Mouse (Mus musculus) hindbrain, embryonic 14.5 days (tissue): Measurements from ENCODE around the gene Serpinb1c. TPM values are rescaled to one million over a fixed set of nuclear protein-coding genes. Genes with fewer than 3 reads are reported as not detected.
"Not testable (repeated sequence)": the region's sequence is repeated elsewhere in the genome, so short reads cannot be mapped to it uniquely, and the experiment has no call there.

Source experiments
- ATAC-seq: fragments of 200-750 bp; cut with Nextera tagmentation; 2 replicates; pipeline ENCODE4 v1.8.0; 2017; ENCODE audit warnings: moderate number of reproducible peaks, mild to moderate bottlenecking, moderate TSS enrichment, moderate library complexity; ENCODE audit not compliant: low FRiP score
- DNase-seq: peaks from one replicate; pipeline ENCODE4 v3.0.0-alpha.2; 2015; ENCODE audit warnings: low spot score
- H3K27ac ChIP-seq: fragments of 300-500 bp; sonication (generic); 2 replicates; pipeline ENCODE4 v1.5.1; 2014; ENCODE audit warnings: mild to moderate bottlenecking, moderate library complexity
- H3K27me3 ChIP-seq: fragments of 300-500 bp; sonication (generic); 2 replicates; pipeline ENCODE4 v1.6.1; 2014; ENCODE audit warnings: mild to moderate bottlenecking, low read length, mixed read lengths; ENCODE audit not compliant: control insufficient read depth, insufficient read depth
- H3K36me3 ChIP-seq: fragments of 300-500 bp; sonication (generic); replicated peaks from 2 replicates; pipeline ENCODE4 v1.6.1; 2014; ENCODE audit not compliant: control insufficient read depth, insufficient read depth
- H3K4me1 ChIP-seq: fragments of 300-500 bp; sonication (generic); replicated peaks from 2 replicates; pipeline ENCODE4 v1.6.1; 2014; ENCODE audit warnings: antibody characterized with exemption, low read length, mixed read lengths; ENCODE audit not compliant: control insufficient read depth, insufficient read depth
- H3K4me2 ChIP-seq: fragments of 300-500 bp; sonication (generic); replicated peaks from 2 replicates; pipeline ENCODE4 v1.6.1; 2014; ENCODE audit warnings: mild to moderate bottlenecking, moderate library complexity
- H3K4me3 ChIP-seq: fragments of 300-500 bp; sonication (generic); replicated peaks from 2 replicates; pipeline ENCODE4 v1.5.1; 2014; ENCODE audit warnings: mild to moderate bottlenecking, low read length
- H3K9ac ChIP-seq: fragments of 300-500 bp; sonication (generic); 2 replicates; pipeline ENCODE4 v1.6.1; 2014
- H3K9me3 ChIP-seq: fragments of 300-500 bp; sonication (generic); 2 replicates; pipeline ENCODE4 v1.6.1; 2016; ENCODE audit warnings: low read length; ENCODE audit not compliant: control insufficient read depth
- WGBS: fragments of 180-500 bp; shearing (Covaris S2); extraction: QIAGEN DNeasy Blood & Tissue Kit; methylation state at CpG from one replicate; pipeline ENCODE4 v1.1.7; 2014; 5-methylcytosine and 5-hydroxymethylcytosine counted together
- polyA plus RNA-seq: library from polyadenylated mRNA; unstranded; fragments of >200 nt; fragmentation: Nextera tagmentation; extraction: Ambion mirVana; gene quantifications from 2 replicates; pipeline ENCODE4 v1.2.1, GENCODE M21; 2014

The Serpinb1c gene
- polyA plus RNA-seq, 1 experiment from 2014 or later = not detected

DNA sequence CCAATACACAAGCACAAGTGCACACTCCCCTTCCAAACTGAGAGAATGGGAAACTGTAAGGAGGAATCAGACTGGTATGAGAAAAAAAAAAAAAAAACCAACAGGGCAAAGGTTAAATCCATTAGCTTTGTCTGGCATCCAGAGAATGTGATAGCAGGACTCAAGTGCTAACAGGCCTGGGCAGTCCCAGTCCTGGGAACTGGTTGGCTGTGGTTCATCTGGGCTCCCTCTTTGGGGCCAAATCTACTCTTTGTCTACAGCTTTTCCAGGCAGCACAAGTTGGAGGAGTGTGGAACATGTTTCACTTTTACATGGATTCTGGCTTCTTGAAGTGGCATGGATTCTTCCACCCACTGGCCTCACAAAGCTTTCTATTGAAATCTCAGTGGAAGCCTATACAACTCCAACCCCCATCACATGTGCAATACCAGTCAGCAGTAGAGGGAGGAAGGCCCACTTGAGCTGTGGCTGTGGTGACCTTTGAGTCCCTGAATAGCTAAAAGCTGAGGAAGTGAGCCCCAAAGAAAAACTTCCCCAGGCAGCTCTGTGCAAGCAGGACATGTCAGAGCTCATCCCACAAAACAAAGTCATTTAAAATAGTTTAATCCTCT lies 14.9 kb upstream of the Serpinb1c start:
- no peaks in the 10 kb centered on the region for H3K36me3 ChIP-seq
- DNase-seq = no peak
- ATAC-seq = no peak
- H3K4me3 ChIP-seq = no peak overlapping the region
- H3K4me2 ChIP-seq = no peak overlapping the region
- H3K9me3 ChIP-seq = no peaks in the 10 kb centered on the region
- no peaks in the 10 kb centered on the region for H3K27me3 ChIP-seq
- no peak overlapping the region for H3K9ac ChIP-seq
- H3K4me1 ChIP-seq = no peaks in the 10 kb centered on the region
- H3K27ac ChIP-seq = no peak overlapping the region

DNA sequence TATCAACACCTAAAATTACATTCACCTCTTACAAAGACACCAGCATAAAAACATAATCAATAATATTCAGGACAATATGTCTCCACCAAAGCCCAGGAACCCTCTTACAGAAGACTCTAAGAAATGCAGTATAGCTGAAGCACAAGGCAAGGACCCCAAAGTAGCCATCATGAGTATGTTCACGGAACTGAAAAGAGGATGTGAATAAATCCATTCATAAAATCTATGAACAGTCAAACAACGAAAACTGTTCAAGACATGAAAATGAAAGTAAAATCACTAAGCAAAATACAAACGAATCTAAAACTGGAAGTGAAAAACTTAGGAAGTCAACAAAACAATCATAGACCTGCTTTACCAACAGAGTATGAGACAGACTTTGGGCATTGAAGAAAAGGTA lies 10.2 kb upstream of the Serpinb1c start:
- Histone ChIP-seq H3K9me3 (no peaks in the 10 kb centered on the region), H3K36me3 (no peaks in the 10 kb centered on the region)

DNA sequence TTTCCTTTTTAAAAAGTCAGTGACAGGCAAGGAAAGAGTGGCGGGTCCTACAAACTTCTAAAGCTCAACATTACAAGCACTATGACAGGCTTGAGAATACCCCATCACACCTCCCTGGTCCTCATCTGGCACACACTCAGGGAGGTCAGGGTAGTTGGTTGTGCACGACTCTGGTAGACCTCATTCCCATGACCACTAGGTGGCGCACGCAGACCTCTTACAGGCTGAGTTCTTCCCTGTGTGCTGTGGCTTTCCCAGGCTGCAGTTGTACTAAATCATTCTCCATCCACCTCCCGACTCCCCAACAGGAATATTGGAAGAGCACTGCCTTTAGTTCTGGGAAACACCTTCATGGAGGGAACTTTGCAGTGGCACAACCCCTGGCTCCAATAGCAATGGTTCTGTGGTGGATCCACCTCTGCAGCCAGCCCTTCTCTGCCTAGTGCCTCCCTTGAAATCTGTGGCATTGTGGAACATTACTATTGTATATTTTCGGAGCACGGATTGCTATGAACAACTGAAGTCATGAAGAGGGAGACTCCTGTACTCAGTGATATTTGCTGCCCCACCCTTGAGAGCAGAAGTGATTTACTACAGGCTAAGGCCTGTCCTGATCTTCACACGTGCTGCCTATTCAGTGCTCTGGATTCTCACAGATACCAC lies 5.3 kb upstream of the Serpinb1c start:
- ATAC-seq = peak; percentile 94
- H3K4me2 ChIP-seq = no peak overlapping the region
- 35% methylated on average over 8 of the region's 8 CpGs for WGBS

More for the DNA sequence above, 10.2 kb upstream of the Serpinb1c start:
- H3K9ac ChIP-seq = no peak overlapping the region
- H3K27ac ChIP-seq = no peak overlapping the region
- H3K4me3 ChIP-seq = no peak overlapping the region
- DNase-seq (no peak), ATAC-seq (no peak)
- H3K27me3 ChIP-seq = no peaks in the 10 kb centered on the region
- no peak overlapping the region for H3K4me2 ChIP-seq
- no peaks in the 10 kb centered on the region for H3K4me1 ChIP-seq
- 89% methylated on average over 3 of the region's 3 CpGs for WGBS

DNA sequence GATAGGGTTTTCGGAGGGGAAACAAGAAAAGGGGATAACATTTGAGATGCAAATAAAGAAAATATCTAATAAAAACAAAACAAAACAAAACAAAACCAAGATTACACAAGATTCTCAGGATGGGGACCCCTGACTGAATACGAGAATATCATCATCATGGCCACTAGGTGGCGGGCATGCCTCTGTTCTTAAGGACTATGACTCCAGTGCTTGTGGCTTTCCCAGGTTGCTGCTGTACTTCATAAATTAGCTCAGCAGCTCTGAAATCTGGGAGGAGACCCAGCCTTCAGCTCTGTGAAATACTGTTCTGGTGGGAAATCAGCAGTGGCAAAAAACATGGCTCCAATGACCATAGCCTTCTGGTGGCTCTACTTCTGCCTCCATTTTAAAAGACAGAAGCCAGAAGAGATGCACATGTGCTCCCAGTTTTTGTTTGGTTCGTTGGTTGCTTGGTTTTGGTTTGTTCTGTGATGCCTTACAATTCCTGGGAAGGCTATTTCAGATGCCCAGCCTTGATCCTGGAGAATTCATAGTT lies 4.5 kb upstream of the Serpinb1c start:
- Histone ChIP-seq H3K4me2 (no peak overlapping the region), H3K27me3 (no peaks in the 10 kb centered on the region), H3K4me1 (no peaks in the 10 kb centered on the region), H3K4me3 (no peak overlapping the region), H3K9me3 (no peaks in the 10 kb centered on the region), H3K9ac (no peak overlapping the region), H3K36me3 (no peaks in the 10 kb centered on the region), H3K27ac (no peak overlapping the region)
- peak; percentile 80 for DNase-seq
- peak; percentile 88 for ATAC-seq
- 25% methylated on average over 4 of the region's 4 CpGs for WGBS

More for the DNA sequence above, 5.3 kb upstream of the Serpinb1c start:
- Histone ChIP-seq H3K27ac (no peak overlapping the region), H3K4me3 (no peak overlapping the region), H3K36me3 (no peaks in the 10 kb centered on the region), H3K4me1 (no peaks in the 10 kb centered on the region), H3K9me3 (no peaks in the 10 kb centered on the region), H3K9ac (no peak overlapping the region), H3K27me3 (no peaks in the 10 kb centered on the region)
- peak; percentile 91 for DNase-seq

DNA sequence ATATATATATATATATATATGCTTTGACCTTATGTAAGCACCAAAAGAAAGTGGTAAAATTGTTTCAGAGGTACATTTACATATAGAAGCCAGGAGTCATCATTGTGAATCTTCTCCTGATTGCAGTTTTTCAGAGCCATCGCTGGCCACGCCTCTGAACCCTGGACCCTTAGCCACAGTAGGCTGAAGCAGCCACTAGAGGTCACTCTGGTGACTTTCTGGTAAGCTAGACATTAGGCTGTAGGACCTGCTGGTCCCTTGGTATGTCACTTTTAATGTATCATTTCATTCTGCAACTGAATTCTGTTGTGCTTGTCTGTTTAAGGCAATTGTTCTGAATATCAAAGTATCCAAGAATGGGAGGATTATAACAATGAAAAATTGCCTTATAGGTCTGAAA lies 2.6 kb upstream of the Serpinb1c start:
- Histone ChIP-seq H3K27me3 (no peaks in the 10 kb centered on the region), H3K27ac (no peak overlapping the region), H3K4me2 (no peak overlapping the region), H3K9me3 (no peaks in the 10 kb centered on the region), H3K4me1 (no peaks in the 10 kb centered on the region), H3K36me3 (no peaks in the 10 kb centered on the region), H3K4me3 (no peak overlapping the region), H3K9ac (no peak overlapping the region)
- DNase-seq (peak; percentile 41), ATAC-seq (no peak)
- 27% methylated on average over 2 of the region's 2 CpGs for WGBS

DNA sequence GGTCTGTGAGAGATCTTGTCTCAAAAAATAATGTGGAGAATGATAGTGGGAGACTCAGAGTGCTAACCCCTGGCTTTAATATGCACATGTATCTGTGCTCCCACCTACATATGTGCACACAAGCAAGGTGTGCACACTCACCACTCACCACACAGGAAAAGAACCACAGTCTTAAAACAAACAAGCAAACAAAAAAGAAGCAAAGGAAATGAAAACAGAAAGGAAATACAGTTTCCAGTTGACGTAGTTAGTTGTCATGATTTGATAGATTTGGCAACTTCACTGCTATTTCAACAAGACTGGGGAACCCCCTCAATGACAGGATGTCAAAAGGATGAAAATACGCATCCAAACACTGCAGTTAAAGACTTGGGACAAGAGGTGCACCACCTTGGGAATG lies 1.1 kb upstream of the Serpinb1c start:
- 86% methylated on average over 1 of the region's 2 CpGs for WGBS
- not testable (repeated sequence) for H3K4me1 ChIP-seq, H3K27ac ChIP-seq, H3K9ac ChIP-seq, H3K27me3 ChIP-seq, H3K36me3 ChIP-seq, H3K9me3 ChIP-seq, H3K4me2 ChIP-seq, H3K4me3 ChIP-seq, ATAC-seq, DNase-seq

DNA sequence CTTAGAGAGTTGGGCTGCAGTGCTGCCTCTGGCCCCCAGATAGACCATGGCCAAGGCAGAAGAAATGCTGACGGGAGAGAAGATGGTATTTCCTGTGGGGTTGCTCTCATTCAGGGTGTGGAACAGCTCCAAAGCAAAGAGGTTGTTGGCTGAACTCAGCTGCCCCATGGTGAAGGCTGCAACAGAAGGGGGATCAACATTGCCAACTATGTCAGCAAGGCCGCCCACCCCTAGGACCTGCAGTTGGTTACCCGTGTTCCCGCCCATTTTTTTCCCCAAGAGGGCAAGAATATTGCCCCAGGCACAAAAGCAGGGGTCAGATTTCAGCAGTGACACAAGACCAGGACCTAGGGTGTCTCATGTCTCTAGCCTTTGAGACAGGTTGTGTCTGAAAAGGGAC lies 1.1 kb downstream of the Serpinb1c start:
- Histone ChIP-seq H3K36me3 (no peaks in the 10 kb centered on the region), H3K4me2 (no peak overlapping the region), H3K9ac (no peak overlapping the region), H3K27me3 (no peaks in the 10 kb centered on the region), H3K9me3 (no peaks in the 10 kb centered on the region), H3K27ac (no peak overlapping the region), H3K4me3 (no peak overlapping the region), H3K4me1 (no peaks in the 10 kb centered on the region)
- ATAC-seq (no peak), DNase-seq (no peak)
- 88% methylated on average over 4 of the region's 4 CpGs for WGBS

DNA sequence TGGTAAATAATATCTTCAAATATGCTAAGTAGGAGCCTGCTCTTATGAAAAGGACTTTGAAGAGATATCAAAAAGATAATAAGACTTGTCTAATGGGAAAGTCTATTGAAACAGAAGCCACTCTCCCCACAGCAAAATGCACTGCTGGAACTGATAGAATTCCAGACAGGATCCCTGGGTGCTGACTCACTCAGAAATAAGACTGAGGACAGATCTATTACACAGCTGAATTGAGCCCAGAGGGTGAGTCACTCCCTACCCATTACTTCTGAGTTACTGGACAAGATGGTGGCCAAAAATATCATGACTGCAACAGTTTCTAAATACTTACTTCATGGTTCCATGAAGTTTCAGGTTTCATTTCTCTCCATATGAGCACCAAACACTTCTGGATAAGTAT lies 13.3 kb downstream of the Serpinb1c start:
- H3K4me2 ChIP-seq = no peak overlapping the region
- no peak for ATAC-seq
- H3K9ac ChIP-seq = no peak overlapping the region
- no peaks in the 10 kb centered on the region for H3K9me3 ChIP-seq
- no peak overlapping the region for H3K27ac ChIP-seq
- no peaks in the 10 kb centered on the region for H3K27me3 ChIP-seq
- no peak for DNase-seq
- no peak overlapping the region for H3K4me3 ChIP-seq
- H3K36me3 ChIP-seq = no peaks in the 10 kb centered on the region
- H3K4me1 ChIP-seq = no peaks in the 10 kb centered on the region

DNA sequence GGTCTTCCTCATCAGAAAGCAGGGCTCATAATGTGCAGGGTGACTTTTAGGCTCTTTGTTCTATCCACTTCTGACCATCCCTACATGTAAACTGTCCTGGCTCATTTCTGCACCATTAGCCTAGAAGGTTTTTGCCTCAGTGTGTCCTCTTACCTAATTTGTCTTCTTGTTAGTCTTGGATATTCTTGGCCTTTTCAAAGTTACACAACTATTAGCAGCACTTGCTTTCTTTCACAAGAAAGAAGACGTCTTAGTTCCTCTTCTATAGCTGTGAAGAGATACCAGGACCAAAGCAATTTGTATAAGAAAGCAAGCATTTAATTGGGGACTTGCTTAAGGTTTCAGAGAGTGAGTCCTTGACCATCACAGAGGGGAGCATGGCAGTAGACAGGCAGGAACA lies 24.1 kb downstream of the Serpinb1c start:
- no peak overlapping the region for H3K4me3 ChIP-seq
- no peak overlapping the region for H3K9ac ChIP-seq
- no peaks in the 10 kb centered on the region for H3K4me1 ChIP-seq
- no peak overlapping the region for H3K4me2 ChIP-seq
- H3K9me3 ChIP-seq = no peaks in the 10 kb centered on the region
- H3K36me3 ChIP-seq = no peaks in the 10 kb centered on the region
- H3K27ac ChIP-seq = no peak overlapping the region
- ATAC-seq = no peak
- WGBS = 70% methylated on average over 1 of the region's 1 CpGs
- no peak for DNase-seq
- H3K27me3 ChIP-seq = no peaks in the 10 kb centered on the region
